8 mouse cellular contexts compared by ENCODE assay signal in genomic region chr11:54703306-54703705, GRCm38 (mm10).
DNase-seq lines count a peak whose midpoint lies in the region; ATAC-seq and TF ChIP-seq lines count a peak whose summit lies in the region.

No protein-coding gene starts in this region.

- no peaks in the 10 kb centered on the region for H3K4me1 ChIP-seq in ES-Bruce4 (ENCODE audit: control insufficient read depth, insufficient read depth, low read length)
- H3K4me1 ChIP-seq in cortical plate, adult 2 months (ENCODE audit: control insufficient read depth, insufficient read depth, low read length): peaks cover 2% of the 10 kb centered on the region; the same call in 1 of the 2 replicates
- no peaks in the 10 kb centered on the region for H3K4me1 ChIP-seq in lung, adult 2 months (ENCODE audit: control insufficient read depth, insufficient read depth, low read length)

- TF ChIP-seq CTCF in ES-Bruce4 (IDR thresholded peaks at IDR 0.05; ENCODE audit: low read depth, low read length): peak; percentile 34
- peak; percentile 67 for TF ChIP-seq CTCF in cortical plate, adult 2 months (IDR thresholded peaks at IDR 0.05; ENCODE audit: extremely low read depth, insufficient read depth, low read length)
- peak; percentile 27; the same call in 1 of the 2 replicates for TF ChIP-seq CTCF in lung, adult 2 months (IDR thresholded peaks at IDR 0.05; ENCODE audit: insufficient read depth, low read length)

- TF ChIP-seq POLR2A in ES-Bruce4 (IDR thresholded peaks at IDR 0.05; ENCODE audit: insufficient read depth, low read length): no peak
- no peak for TF ChIP-seq POLR2A in cortical plate, adult 2 months (IDR thresholded peaks at IDR 0.05; ENCODE audit: extremely low read depth, insufficient read depth, low read length)
- TF ChIP-seq POLR2A in lung, adult 2 months (IDR thresholded peaks at IDR 0.05; ENCODE audit: borderline replicate concordance, extremely low read depth, low read depth, low read length): no peak

- no peak overlapping the region for H3K9ac ChIP-seq in ES-Bruce4 (ENCODE audit: low read depth, poor library complexity, severe bottlenecking)

- no peak overlapping the region for H3K27ac ChIP-seq in ES-Bruce4 (ENCODE audit: insufficient read depth, low read length)
- no peak overlapping the region for H3K27ac ChIP-seq in cortical plate, adult 2 months (ENCODE audit: insufficient read depth, low read length)

- no peaks in the 10 kb centered on the region for H3K27me3 ChIP-seq in ES-Bruce4 (ENCODE audit: control insufficient read depth, insufficient read depth, low read length, poor library complexity, severe bottlenecking)

- ATAC-seq in activated CD4-positive, CD25-positive, alpha-beta regulatory T cell, adult 4 months: peak; percentile 50

- no peaks in the 10 kb centered on the region for H3K9me3 ChIP-seq in ES-Bruce4 (replicated peaks; ENCODE audit: control insufficient read depth, insufficient read depth, low read length, poor library complexity, severe bottlenecking)

- H3K36me3 ChIP-seq in ES-Bruce4 (ENCODE audit: control insufficient read depth, insufficient read depth, low read length, poor library complexity, severe bottlenecking): no peaks in the 10 kb centered on the region

- WGBS in lung, adult 2 months: 28% methylated on average over 4 of the region's 4 CpGs

- DNase-seq in gastrocnemius, postnatal 25 days: peak; percentile 44
- DNase-seq in kidney, postnatal 4 days: peak; percentile 85 to 87
- DNase-seq in lung, adult 2 months: peak; percentile 77
- DNase-seq in right cerebral cortex, adult 18-20 months: peak; percentile 75
- peak; percentile 49 for DNase-seq in yolk sac, embryonic 10.5 days (ENCODE audit: low spot score)

- no peak for TF ChIP-seq EP300 in ES-Bruce4 (IDR thresholded peaks at IDR 0.05; ENCODE audit: insufficient read depth, low read depth, low read length)

- no peak overlapping the region for H3K4me3 ChIP-seq in ES-Bruce4 (ENCODE audit: low read depth, low read length)
- no peak overlapping the region for H3K4me3 ChIP-seq in cortical plate, adult 2 months (ENCODE audit: insufficient read depth, low read length)
- H3K4me3 ChIP-seq in lung, adult 2 months (replicated peaks; ENCODE audit: extremely low read depth, low read depth, low read length): no peak overlapping the region
